Mouse (Mus musculus) stomach, postnatal 0 days (tissue): ENCODE data around the gene Thap12.

Experiments
- CTCF ChIP-seq: IDR thresholded peaks from 2 replicates; pipeline ENCODE4 v1.5.1; 2016; ENCODE audit warnings: antibody characterized with exemption, low read depth, mild to moderate bottlenecking, moderate library complexity
- EP300 ChIP-seq: optimal IDR thresholded peaks from 2 replicates; pipeline ENCODE3; 2016; ENCODE audit warnings: antibody characterized with exemption

DNA sequence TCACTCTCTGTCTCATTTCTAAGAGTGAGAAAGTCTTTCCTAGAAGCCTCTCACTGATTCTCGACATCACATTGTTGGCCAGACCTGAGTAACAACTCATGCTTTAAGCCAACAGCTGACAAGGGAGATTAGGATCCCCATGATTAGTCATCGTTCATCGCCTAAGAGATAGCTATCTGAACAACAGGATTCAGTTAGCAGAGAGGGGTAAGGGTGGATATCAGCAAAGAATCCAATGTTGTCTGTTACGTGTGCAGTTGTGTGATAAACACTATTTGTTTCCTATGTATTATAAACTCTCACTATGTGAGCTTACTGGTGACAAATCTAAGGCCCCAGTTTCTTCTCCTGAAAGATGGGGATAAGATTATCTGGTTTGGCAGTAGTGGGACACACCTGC is 28.6 kb upstream of the Thap12 start:
- TF ChIP-seq CTCF (no peak), EP300 (no peak)
